Mouse (Mus musculus): ENCODE measurements at regions not wholly inside any gene's neighbourhood (a gene's known extent, or its start where the extent isn't known, plus 50 kb on each side); places are given as distances from the start of the nearest gene placed in this dataset.

GRCm38 (mm10) chr7:72362690-72363089, 56.3 kb upstream of the Mctp2 start:
- H3K79me2 ChIP-seq (ENCODE audit: control insufficient read depth, insufficient read depth) = no peaks in the 10 kb centered on the region
- no peak overlapping the region for H3K4me2 ChIP-seq (ENCODE audit: low read depth)
- H3K4me3 ChIP-seq = no peak overlapping the region
- H3ac ChIP-seq (ENCODE audit: control insufficient read depth, insufficient read length) = no peak overlapping the region
- no peaks in the 10 kb centered on the region for H3K27me3 ChIP-seq (ENCODE audit: control insufficient read depth, insufficient read depth, insufficient read length)
- no peaks in the 10 kb centered on the region for H3K36me3 ChIP-seq (ENCODE audit: control insufficient read depth, insufficient read depth)
- TF ChIP-seq E2F4 (IDR thresholded peaks at IDR 0.05; ENCODE audit: insufficient read depth) = no peak
- TF ChIP-seq POLR2A (IDR thresholded peaks at IDR 0.05; ENCODE audit: insufficient read length, low read depth) = no peak
- no peak for TF ChIP-seq CEBPB (IDR thresholded peaks at IDR 0.05; ENCODE audit: insufficient read depth, poor library complexity, severe bottlenecking)

GRCm38 (mm10) chr7:72391323-72391722, 84.9 kb upstream of the Mctp2 start:
- TF ChIP-seq TCF12 (IDR thresholded peaks at IDR 0.05; ENCODE audit: insufficient read depth, poor library complexity, severe bottlenecking) (no peak), MAX (IDR thresholded peaks at IDR 0.05; ENCODE audit: low read depth) (no peak), POLR2A (IDR thresholded peaks at IDR 0.05; ENCODE audit: insufficient read length, low read depth) (no peak), SRF (IDR thresholded peaks at IDR 0.05; ENCODE audit: control insufficient read depth, insufficient read length, low read depth) (no peak), USF1 (IDR thresholded peaks at IDR 0.05; ENCODE audit: low read depth) (no peak), MYOG (IDR thresholded peaks at IDR 0.05; ENCODE audit: control insufficient read depth in 1 of 3, insufficient read depth in 1 of 3, insufficient read length in 2 of 3, low read depth in 2 of 3) (no peak), POLR2AphosphoS2 (IDR thresholded peaks at IDR 0.05; ENCODE audit: insufficient read length, low read depth) (no peak), REST (IDR thresholded peaks at IDR 0.05; ENCODE audit: insufficient read depth, insufficient read length) (no peak), CEBPB (IDR thresholded peaks at IDR 0.05; ENCODE audit: insufficient read depth, poor library complexity, severe bottlenecking) (no peak), E2F4 (IDR thresholded peaks at IDR 0.05; ENCODE audit: insufficient read depth) (no peak), TCF3 (IDR thresholded peaks at IDR 0.05; ENCODE audit: insufficient read length, low read depth) (no peak), MYOD1 (IDR thresholded peaks at IDR 0.05; ENCODE audit: control insufficient read depth in 1 of 3, insufficient read length in 2 of 3, low read depth in 2 of 3) (no peak)
- no peak overlapping the region for H3K4me3 ChIP-seq
- peaks cover 3% of the 10 kb centered on the region for H3K27me3 ChIP-seq (ENCODE audit: control insufficient read depth, insufficient read depth, insufficient read length)
- H3K79me2 ChIP-seq (ENCODE audit: control insufficient read depth, insufficient read depth) = no peaks in the 10 kb centered on the region
- no peaks in the 10 kb centered on the region for H3K36me3 ChIP-seq (ENCODE audit: control insufficient read depth, insufficient read depth)
- H3K4me2 ChIP-seq (ENCODE audit: low read depth) = no peak overlapping the region
- no peak overlapping the region for H3ac ChIP-seq (ENCODE audit: control insufficient read depth, insufficient read length)

- H3K4me3 ChIP-seq = no peak overlapping the region
- H3K4me2 ChIP-seq (ENCODE audit: low read depth) = no peak overlapping the region
- TF ChIP-seq MYOD1 (IDR thresholded peaks at IDR 0.05; ENCODE audit: control insufficient read depth in 1 of 3, insufficient read length in 2 of 3, low read depth in 2 of 3) (no peak), MAX (IDR thresholded peaks at IDR 0.05; ENCODE audit: low read depth) (no peak), MYOG (IDR thresholded peaks at IDR 0.05; ENCODE audit: control insufficient read depth in 1 of 3, insufficient read depth in 1 of 3, insufficient read length in 2 of 3, low read depth in 2 of 3) (no peak), E2F4 (IDR thresholded peaks at IDR 0.05; ENCODE audit: insufficient read depth) (no peak), TCF3 (IDR thresholded peaks at IDR 0.05; ENCODE audit: insufficient read length, low read depth) (no peak), TCF12 (IDR thresholded peaks at IDR 0.05; ENCODE audit: insufficient read depth, poor library complexity, severe bottlenecking) (no peak), SRF (IDR thresholded peaks at IDR 0.05; ENCODE audit: control insufficient read depth, insufficient read length, low read depth) (no peak), USF1 (IDR thresholded peaks at IDR 0.05; ENCODE audit: low read depth) (no peak), CEBPB (IDR thresholded peaks at IDR 0.05; ENCODE audit: insufficient read depth, poor library complexity, severe bottlenecking) (no peak), POLR2AphosphoS2 (IDR thresholded peaks at IDR 0.05; ENCODE audit: insufficient read length, low read depth) (no peak), REST (IDR thresholded peaks at IDR 0.05; ENCODE audit: insufficient read depth, insufficient read length) (no peak), POLR2A (IDR thresholded peaks at IDR 0.05; ENCODE audit: insufficient read length, low read depth) (no peak)
- no peaks in the 10 kb centered on the region for H3K36me3 ChIP-seq (ENCODE audit: control insufficient read depth, insufficient read depth)
- no peaks in the 10 kb centered on the region for H3K27me3 ChIP-seq (ENCODE audit: control insufficient read depth, insufficient read depth, insufficient read length)
- no peaks in the 10 kb centered on the region for H3K79me2 ChIP-seq (ENCODE audit: control insufficient read depth, insufficient read depth)
- no peak overlapping the region for H3ac ChIP-seq (ENCODE audit: control insufficient read depth, insufficient read length)
These were observed 93.6 kb upstream of the Mctp2 start for GRCm38 (mm10) chr7:72400056-72400455.

- Histone ChIP-seq H3K4me3 (no peak overlapping the region), H3K79me2 (ENCODE audit: control insufficient read depth, insufficient read depth) (no peaks in the 10 kb centered on the region), H3ac (ENCODE audit: control insufficient read depth, insufficient read length) (no peak overlapping the region), H3K4me2 (ENCODE audit: low read depth) (no peak overlapping the region), H3K27me3 (ENCODE audit: control insufficient read depth, insufficient read depth, insufficient read length) (no peaks in the 10 kb centered on the region), H3K36me3 (ENCODE audit: control insufficient read depth, insufficient read depth) (no peaks in the 10 kb centered on the region)
- no peak for TF ChIP-seq POLR2A (IDR thresholded peaks at IDR 0.05; ENCODE audit: insufficient read length, low read depth)
- TF ChIP-seq MYOG (IDR thresholded peaks at IDR 0.05; ENCODE audit: control insufficient read depth in 1 of 3, insufficient read depth in 1 of 3, insufficient read length in 2 of 3, low read depth in 2 of 3) = no peak
- no peak for TF ChIP-seq POLR2AphosphoS2 (IDR thresholded peaks at IDR 0.05; ENCODE audit: insufficient read length, low read depth)
- no peak for TF ChIP-seq USF1 (IDR thresholded peaks at IDR 0.05; ENCODE audit: low read depth)
- TF ChIP-seq TCF12 (IDR thresholded peaks at IDR 0.05; ENCODE audit: insufficient read depth, poor library complexity, severe bottlenecking) = no peak
- TF ChIP-seq E2F4 (IDR thresholded peaks at IDR 0.05; ENCODE audit: insufficient read depth) = no peak
- no peak for TF ChIP-seq CEBPB (IDR thresholded peaks at IDR 0.05; ENCODE audit: insufficient read depth, poor library complexity, severe bottlenecking)
- TF ChIP-seq MAX (IDR thresholded peaks at IDR 0.05; ENCODE audit: low read depth) = no peak
- no peak for TF ChIP-seq TCF3 (IDR thresholded peaks at IDR 0.05; ENCODE audit: insufficient read length, low read depth)
These were observed 99.7 kb upstream of the Mctp2 start for GRCm38 (mm10) chr7:72406131-72406530.

- Histone ChIP-seq H3K27me3 (ENCODE audit: control insufficient read depth, insufficient read depth, insufficient read length) (no peaks in the 10 kb centered on the region), H3K79me2 (ENCODE audit: control insufficient read depth, insufficient read depth) (no peaks in the 10 kb centered on the region), H3K4me2 (ENCODE audit: low read depth) (no peak overlapping the region), H3K36me3 (ENCODE audit: control insufficient read depth, insufficient read depth) (no peaks in the 10 kb centered on the region), H3ac (ENCODE audit: control insufficient read depth, insufficient read length) (no peak overlapping the region), H3K4me3 (no peak overlapping the region)
- TF ChIP-seq MAX (IDR thresholded peaks at IDR 0.05; ENCODE audit: low read depth) (no peak), TCF3 (IDR thresholded peaks at IDR 0.05; ENCODE audit: insufficient read length, low read depth) (no peak), POLR2A (IDR thresholded peaks at IDR 0.05; ENCODE audit: insufficient read length, low read depth) (no peak), REST (IDR thresholded peaks at IDR 0.05; ENCODE audit: insufficient read depth, insufficient read length) (no peak), POLR2AphosphoS2 (IDR thresholded peaks at IDR 0.05; ENCODE audit: insufficient read length, low read depth) (no peak), MYOD1 (IDR thresholded peaks at IDR 0.05; ENCODE audit: control insufficient read depth in 1 of 3, insufficient read length in 2 of 3, low read depth in 2 of 3) (no peak), E2F4 (IDR thresholded peaks at IDR 0.05; ENCODE audit: insufficient read depth) (no peak), TCF12 (IDR thresholded peaks at IDR 0.05; ENCODE audit: insufficient read depth, poor library complexity, severe bottlenecking) (no peak), CEBPB (IDR thresholded peaks at IDR 0.05; ENCODE audit: insufficient read depth, poor library complexity, severe bottlenecking) (no peak), USF1 (IDR thresholded peaks at IDR 0.05; ENCODE audit: low read depth) (no peak), MYOG (IDR thresholded peaks at IDR 0.05; ENCODE audit: control insufficient read depth in 1 of 3, insufficient read depth in 1 of 3, insufficient read length in 2 of 3, low read depth in 2 of 3) (no peak), SRF (IDR thresholded peaks at IDR 0.05; ENCODE audit: control insufficient read depth, insufficient read length, low read depth) (no peak)
These were observed 102.1 kb upstream of the Mctp2 start for GRCm38 (mm10) chr7:72408409-72408986.
